Mouse (Mus musculus) heart, embryonic 16.5 days (tissue): ENCODE measurements around the gene Exoc4. TPM values are rescaled to one million over a fixed set of nuclear protein-coding genes. Genes with fewer than 3 reads are reported as not detected.

ENCODE experiments used
- ATAC-seq: fragments of 200-750 bp; cut with Nextera tagmentation; replicated peaks from 2 replicates; pipeline ENCODE4 v1.8.0; 2017; ENCODE audit warnings: moderate number of reproducible peaks; ENCODE audit not compliant: insufficient read depth, low FRiP score; ENCODE audit errors: extremely low read depth
- H3K27ac ChIP-seq: fragments of 300-500 bp; sonication (generic); 2 replicates; pipeline ENCODE4 v1.5.1; 2014; ENCODE audit warnings: mild to moderate bottlenecking, low read length, control low read depth, moderate library complexity
- H3K27me3 ChIP-seq: fragments of 300-500 bp; sonication (generic); 2 replicates; pipeline ENCODE4 v1.6.1; 2014; ENCODE audit warnings: low read length, mixed read lengths; ENCODE audit not compliant: control insufficient read depth, insufficient read depth
- H3K36me3 ChIP-seq: fragments of 300-500 bp; sonication (generic); 2 replicates; pipeline ENCODE4 v1.6.1; 2014; ENCODE audit not compliant: control insufficient read depth, insufficient read depth
- H3K4me1 ChIP-seq: fragments of 300-500 bp; sonication (generic); 2 replicates; pipeline ENCODE4 v1.6.1; 2014; ENCODE audit warnings: low read length, mixed read lengths; ENCODE audit not compliant: control insufficient read depth, insufficient read depth
- H3K4me2 ChIP-seq: fragments of 300-500 bp; sonication (generic); 2 replicates; pipeline ENCODE4 v1.6.1; 2014; ENCODE audit warnings: low read depth, mild to moderate bottlenecking, control low read depth, low read length
- H3K4me3 ChIP-seq: fragments of 300-500 bp; sonication (generic); 2 replicates; pipeline ENCODE4 v1.5.1; 2014; ENCODE audit warnings: mild to moderate bottlenecking, control low read depth, low read length
- H3K9ac ChIP-seq: fragments of 300-500 bp; sonication (generic); 2 replicates; pipeline ENCODE4 v1.6.1; 2014; ENCODE audit warnings: low read length, control low read depth
- H3K9me3 ChIP-seq: fragments of 300-500 bp; sonication (generic); replicated peaks from 2 replicates; pipeline ENCODE4 v1.6.1; 2016; ENCODE audit warnings: low read length; ENCODE audit not compliant: control insufficient read depth
- WGBS: fragments of 180-500 bp; shearing (Covaris S2); extraction: QIAGEN DNeasy Blood & Tissue Kit; methylation state at CpG from one replicate; pipeline ENCODE4 v1.1.7; 2014; 5-methylcytosine and 5-hydroxymethylcytosine counted together
- polyA plus RNA-seq: library from polyadenylated mRNA; unstranded; fragments of >200 nt; fragmentation: Nextera tagmentation; extraction: Ambion mirVana; gene quantifications from 2 replicates; pipeline ENCODE4 v1.2.1, GENCODE M21; 2015

The Exoc4 gene
- polyA plus RNA-seq, result 30.3 and 35.1 TPM in 2 replicates

DNA sequence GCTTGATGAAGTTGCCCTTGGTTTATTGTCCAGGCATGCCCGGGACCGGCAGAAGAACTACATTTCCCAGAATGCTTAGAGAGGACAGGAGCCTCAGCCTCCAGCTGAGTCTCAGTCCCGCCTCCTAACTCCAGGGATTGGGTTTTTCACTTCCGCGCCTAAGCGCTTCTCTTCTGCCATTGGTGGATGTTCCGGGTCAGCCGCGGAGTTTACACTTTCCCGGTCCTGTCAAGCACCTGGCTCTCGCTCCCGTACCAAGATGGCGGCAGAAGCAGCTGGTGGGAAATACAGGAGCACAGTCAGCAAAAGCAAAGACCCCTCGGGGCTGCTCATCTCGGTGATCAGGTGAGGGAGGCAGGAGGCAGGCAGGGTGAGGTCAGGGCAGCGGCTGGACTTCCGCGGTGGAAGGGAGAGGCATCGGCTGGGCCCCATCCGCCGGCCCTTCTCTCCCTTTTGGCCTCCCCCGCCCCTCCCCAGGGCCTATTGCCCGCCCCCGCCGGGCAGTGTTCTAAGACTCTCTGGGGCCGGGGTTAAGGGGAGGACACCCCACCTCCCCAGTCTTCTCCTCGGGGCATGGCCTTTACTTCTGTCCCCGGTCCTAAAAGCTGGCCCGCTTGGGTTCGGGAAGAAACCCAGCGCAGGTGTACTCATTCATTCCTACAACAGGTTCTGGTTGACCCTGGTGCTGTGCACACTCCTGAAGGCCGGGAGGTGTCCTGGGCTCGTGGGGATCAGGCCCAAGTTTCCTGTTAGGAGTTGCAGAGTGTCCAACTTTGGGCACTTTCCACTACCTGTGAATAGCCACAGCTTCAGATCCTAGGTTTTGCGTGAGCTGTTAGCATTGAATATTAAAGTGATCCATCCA lies at the start of gene Exoc4:
Exoc4 (plus strand) TSS at position 192 of the 865 bp plus-strand sequence.
- ATAC-seq, result peak; percentile 100
- Histone ChIP-seq H3K9me3 (no peaks in the 10 kb centered on the region), H3K27ac (peak within 1 kb of the TSS; percentile 65), H3K27me3 (no peaks in the 10 kb centered on the region), H3K9ac (peak within 1 kb of the TSS; percentile 92), H3K4me2 (peak within 1 kb of the TSS; percentile 72), H3K4me3 (peak within 1 kb of the TSS; percentile 81), H3K4me1 (0 out of 2 replicates have a peak, but pooled peaks cover 2% of the 10 kb centered on the region), H3K36me3 (no peaks in the 10 kb centered on the region)
- 2% methylated on average over 34 of the region's 34 CpGs for WGBS

DNA sequence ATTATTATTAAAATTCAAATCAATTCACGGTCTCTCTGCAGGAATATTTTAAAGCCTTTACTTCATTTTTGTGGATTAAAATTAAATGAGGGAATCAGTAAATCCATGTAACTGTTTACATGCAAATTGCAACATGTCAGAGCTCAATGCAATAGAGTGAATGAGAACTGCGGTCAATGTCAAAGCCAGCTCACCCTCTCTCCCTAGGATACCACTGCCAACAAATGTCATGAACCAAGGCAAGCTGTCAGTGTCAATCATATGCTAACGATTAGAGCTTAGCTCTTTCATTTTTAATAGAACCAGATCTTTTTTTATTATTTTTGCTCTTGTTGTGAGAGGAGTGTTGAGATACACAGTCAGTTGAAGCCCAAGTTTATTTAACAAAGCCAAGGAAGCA lies 30.1 kb upstream of the Exoc4 start:
- no peaks in the 10 kb centered on the region for H3K4me1 ChIP-seq
- no peak overlapping the region for H3K27ac ChIP-seq
- no peaks in the 10 kb centered on the region for H3K36me3 ChIP-seq
- no peak overlapping the region for H3K4me3 ChIP-seq
- H3K27me3 ChIP-seq, result no peaks in the 10 kb centered on the region
- H3K4me2 ChIP-seq, result no peak overlapping the region
- no peak overlapping the region for H3K9ac ChIP-seq
- no peak for ATAC-seq
- 84% methylated on average over 3 of the region's 3 CpGs for WGBS
- H3K9me3 ChIP-seq, result no peaks in the 10 kb centered on the region

- Histone ChIP-seq H3K9ac (no peak overlapping the region), H3K27ac (no peak overlapping the region), H3K4me1 (no peaks in the 10 kb centered on the region), H3K9me3 (no peaks in the 10 kb centered on the region), H3K4me3 (no peak overlapping the region), H3K4me2 (no peak overlapping the region), H3K27me3 (no peaks in the 10 kb centered on the region), H3K36me3 (no peaks in the 10 kb centered on the region)
- ATAC-seq, result no peak
- WGBS, result 66% methylated on average over 1 of the region's 1 CpGs
Measured at GRCm38 (mm10) chr6:33226700-33227099, 22.2 kb upstream of the Exoc4 start.

DNA sequence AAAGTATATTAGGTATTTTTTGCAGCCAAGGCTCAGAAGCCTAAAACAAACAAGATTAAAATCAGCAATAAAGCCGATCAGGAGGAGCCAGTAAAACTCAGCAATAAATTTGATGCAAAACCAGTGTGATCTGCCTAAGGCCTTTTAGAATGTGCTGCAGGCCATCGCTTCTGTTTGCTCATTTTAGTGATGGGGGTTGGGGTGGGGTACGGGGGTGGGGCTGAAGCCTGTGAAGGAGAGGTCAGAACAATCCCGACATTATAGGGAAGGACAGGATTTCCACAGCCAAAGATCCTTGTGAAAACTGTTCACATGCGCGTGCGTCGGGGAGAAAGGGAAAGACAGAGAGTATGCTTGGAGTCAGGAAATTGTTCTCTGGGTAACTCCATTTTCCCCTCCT lies 21.5 kb upstream of the Exoc4 start:
- Histone ChIP-seq H3K9me3 (no peaks in the 10 kb centered on the region), H3K9ac (no peak overlapping the region), H3K4me1 (no peaks in the 10 kb centered on the region), H3K36me3 (no peaks in the 10 kb centered on the region), H3K4me3 (no peak overlapping the region), H3K27me3 (no peaks in the 10 kb centered on the region), H3K4me2 (no peak overlapping the region), H3K27ac (no peak overlapping the region)
- ATAC-seq, result no peak
- WGBS, result 66% methylated on average over 8 of the region's 8 CpGs

DNA sequence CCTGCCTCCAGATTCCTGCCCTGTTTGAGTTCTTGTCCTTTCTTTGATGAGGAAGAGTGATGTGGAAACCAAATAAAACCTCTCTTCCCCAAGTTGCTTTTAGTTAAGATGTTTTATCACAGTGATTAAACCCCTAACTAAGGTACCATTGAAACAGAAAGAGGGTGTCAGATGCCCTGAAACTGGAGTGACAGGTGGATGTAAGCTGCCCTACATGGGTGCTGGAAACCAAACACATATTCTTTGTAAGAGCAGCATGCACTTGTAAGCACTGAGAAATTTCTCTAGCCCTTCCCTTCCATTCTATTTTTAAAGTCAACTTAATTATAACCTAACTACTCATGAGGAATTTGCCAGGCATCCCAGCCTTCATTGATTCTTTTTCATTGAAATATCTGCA lies 7.6 kb upstream of the Exoc4 start:
- no peaks in the 10 kb centered on the region for H3K9me3 ChIP-seq
- no peak overlapping the region for H3K9ac ChIP-seq
- H3K4me3 ChIP-seq, result no peak overlapping the region
- no peak overlapping the region for H3K27ac ChIP-seq
- H3K27me3 ChIP-seq, result no peaks in the 10 kb centered on the region
- no peaks in the 10 kb centered on the region for H3K36me3 ChIP-seq
- no peak for ATAC-seq
- H3K4me1 ChIP-seq, result no peaks in the 10 kb centered on the region
- no peak overlapping the region for H3K4me2 ChIP-seq

DNA sequence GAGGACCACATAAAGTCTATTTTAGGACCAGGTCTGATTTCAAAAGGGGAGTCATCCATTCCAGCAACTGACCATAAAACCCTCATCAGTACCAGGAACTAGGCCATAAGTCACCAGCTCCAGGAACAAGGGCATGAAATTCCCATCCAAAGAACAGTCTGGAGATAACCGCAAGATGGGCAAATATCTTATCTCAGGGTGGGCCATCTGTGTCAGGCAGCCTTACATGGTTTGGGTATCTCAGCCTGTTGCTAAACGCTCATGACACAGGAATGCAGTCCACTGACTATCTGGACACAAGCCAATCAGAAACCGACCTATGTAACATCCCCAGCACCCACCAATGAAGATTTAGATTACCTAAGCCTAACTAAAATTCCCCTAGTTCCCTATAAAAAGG lies 4.3 kb upstream of the Exoc4 start:
- no peak overlapping the region for H3K4me2 ChIP-seq
- no peaks in the 10 kb centered on the region for H3K36me3 ChIP-seq
- no peak overlapping the region for H3K27ac ChIP-seq
- WGBS, result 34% methylated on average over 3 of the region's 3 CpGs
- no peaks in the 10 kb centered on the region for H3K9me3 ChIP-seq
- H3K9ac ChIP-seq, result no peak overlapping the region
- ATAC-seq, result no peak
- H3K4me1 ChIP-seq, result no peaks in the 10 kb centered on the region
- no peak overlapping the region for H3K4me3 ChIP-seq
- H3K27me3 ChIP-seq, result no peaks in the 10 kb centered on the region

- Histone ChIP-seq H3K36me3 (no peaks in the 10 kb centered on the region), H3K4me1 (0 out of 2 replicates have a peak, but pooled peaks cover 2% of the 10 kb centered on the region), H3K9ac (no peak overlapping the region), H3K27ac (no peak overlapping the region), H3K4me3 (no peak overlapping the region), H3K27me3 (no peaks in the 10 kb centered on the region), H3K4me2 (no peak overlapping the region), H3K9me3 (no peaks in the 10 kb centered on the region)
- WGBS, result 79% methylated on average over 5 of the region's 5 CpGs
- ATAC-seq, result no peak
Measured at GRCm38 (mm10) chr6:33247146-33247545, 1.7 kb upstream of the Exoc4 start.

GRCm38 (mm10) chr6:33247576-33248355 lies 1.1 kb upstream of the Exoc4 start:
- H3K9ac ChIP-seq, result no peak overlapping the region
- H3K27me3 ChIP-seq, result no peaks in the 10 kb centered on the region
- H3K4me2 ChIP-seq, result no peak overlapping the region
- no peaks in the 10 kb centered on the region for H3K36me3 ChIP-seq
- no peaks in the 10 kb centered on the region for H3K9me3 ChIP-seq
- 0 out of 2 replicates have a peak, but pooled peaks cover 2% of the 10 kb centered on the region for H3K4me1 ChIP-seq
- no peak overlapping the region for H3K27ac ChIP-seq
- H3K4me3 ChIP-seq, result no peak overlapping the region
- ATAC-seq, result no peak
- WGBS, result 84% methylated on average over 23 of the region's 23 CpGs

DNA sequence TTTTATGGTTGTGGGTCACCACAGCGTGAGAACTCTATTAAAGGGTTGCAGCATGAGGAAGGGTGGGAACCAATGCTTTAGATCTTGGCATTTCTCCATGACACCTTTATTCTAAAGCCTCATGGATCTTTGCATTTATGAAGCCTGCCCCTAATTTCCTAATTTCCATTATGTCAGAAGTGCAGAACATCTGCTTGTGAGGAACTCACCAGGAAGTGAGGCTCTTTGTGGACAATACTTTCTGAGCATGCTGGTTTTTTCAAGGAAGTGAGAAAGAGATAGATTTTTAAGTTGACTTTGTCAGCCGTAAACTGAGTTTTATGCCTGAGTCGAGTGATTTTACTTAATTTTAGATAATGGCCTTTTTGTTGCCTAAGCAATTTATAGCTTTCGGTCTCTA lies 7.8 kb downstream of the Exoc4 start:
- Histone ChIP-seq H3K36me3 (no peaks in the 10 kb centered on the region), H3K4me1 (peaks cover 3% of the 10 kb centered on the region; the same call in 1 of the 2 replicates)

More for the DNA sequence above, 7.8 kb downstream of the Exoc4 start:
- no peak overlapping the region for H3K4me3 ChIP-seq
- 79% methylated on average over 4 of the region's 4 CpGs for WGBS
- H3K9ac ChIP-seq, result no peak overlapping the region
- H3K27me3 ChIP-seq, result no peaks in the 10 kb centered on the region
- H3K27ac ChIP-seq, result no peak overlapping the region
- no peak overlapping the region for H3K4me2 ChIP-seq
- no peaks in the 10 kb centered on the region for H3K9me3 ChIP-seq
- no peak for ATAC-seq
